Mouse (Mus musculus) heart, adult 2 months (tissue): Measurements from ENCODE around the gene Mcemp1. TPM values are rescaled to one million over a fixed set of nuclear protein-coding genes. Genes with fewer than 3 reads are reported as not detected.

Experiments used
- DNase-seq, 2 experiments: peaks; one replicate each; pipeline ENCODE4 v3.0.0; 2021
- H3K27ac ChIP-seq: fragments of 200-600 bp; 2 replicates; pipeline ENCODE4 v1.8.1; 2022
- H3K27me3 ChIP-seq: fragments of 200-500 bp; 2 replicates; pipeline ENCODE4 v1.6.1; 2012; ENCODE audit warnings: mild to moderate bottlenecking, low read length, inconsistent platforms, mixed read lengths; ENCODE audit not compliant: control insufficient read depth, insufficient read depth
- H3K36me3 ChIP-seq: fragments of 200-500 bp; 2 replicates; pipeline ENCODE4 v1.6.1; 2012; ENCODE audit warnings: low read length, inconsistent platforms; ENCODE audit not compliant: control insufficient read depth, insufficient read depth
- H3K4me1 ChIP-seq: fragments of 200-500 bp; 2 replicates; pipeline ENCODE4 v1.6.1; 2011; ENCODE audit warnings: low read length; ENCODE audit not compliant: control insufficient read depth, insufficient read depth
- H3K4me3 ChIP-seq: fragments of 200-600 bp; 2 replicates; pipeline ENCODE4 v1.8.1; 2022
- H3K79me2 ChIP-seq: fragments of 200-500 bp; replicated peaks from 2 replicates; pipeline ENCODE4 v1.6.1; 2012; ENCODE audit warnings: mild to moderate bottlenecking, inconsistent platforms, low read length, moderate library complexity, mixed read lengths; ENCODE audit not compliant: control insufficient read depth, insufficient read depth
- H3K9ac ChIP-seq: fragments of 200-500 bp; 2 replicates; pipeline ENCODE4 v1.6.1; 2012; ENCODE audit warnings: low read depth, mild to moderate bottlenecking, control low read depth, inconsistent platforms, low read length, mixed read lengths
- CTCF ChIP-seq: fragments of 200-600 bp; IDR thresholded peaks from 2 replicates; pipeline ENCODE4 v1.8.1; 2022; ENCODE audit warnings: antibody characterized with exemption, mild to moderate bottlenecking, moderate library complexity
- EP300 ChIP-seq: fragments of 200-500 bp; IDR thresholded peaks from 2 replicates; pipeline ENCODE4 v1.6.1; 2011; ENCODE audit warnings: low read depth, low read length, control low read depth; ENCODE audit not compliant: insufficient read depth
- POLR2A ChIP-seq: fragments of 200-500 bp; IDR thresholded peaks from 2 replicates; pipeline ENCODE4 v1.6.1; 2011; ENCODE audit warnings: mild to moderate bottlenecking, low read depth, low read length, control low read depth; ENCODE audit not compliant: insufficient read depth
- WGBS: fragments of 180-500 bp; shearing (Covaris S2); methylation state at CpG from one replicate; pipeline ENCODE4 v1.1.7; 2018; 5-methylcytosine and 5-hydroxymethylcytosine counted together
- intact Hi-C: fragments of 180-260 bp; cut with DNase I; formaldehyde crosslinking; loops from one replicate; pipeline ENCODE4 v1.15.1; 2025
- polyA plus RNA-seq: library from polyadenylated mRNA; depleted of rRNA; stranded (reverse); fragments of >200 nt; gene quantifications from 2 replicates; pipeline ENCODE4 v1.2.3, GENCODE M21; 2012
- total RNA-seq, 2 experiments: library from RNA; stranded (reverse); gene quantifications; 2 replicates each; pipeline ENCODE4 v1.2.3; 2021

Mcemp1 gene
- total and polyA plus RNA-seq, 3 experiments = 0.21 to 0.89 (median 0.31) TPM

- no peaks in the 10 kb centered on the region for H3K36me3 ChIP-seq
- peaks cover 1% of the 10 kb centered on the region; the same call in 1 of the 2 replicates for H3K27me3 ChIP-seq
- H3K4me1 ChIP-seq = no peaks in the 10 kb centered on the region
- WGBS = 6% methylated on average over 47 of the region's 47 CpGs
- intact Hi-C loops = no loop called here
- DNase-seq = peak; percentile 58 to 69
- peak within 1 kb of the TSS; percentile 44 for H3K4me3 ChIP-seq
- TF ChIP-seq EP300 = no peak
- TF ChIP-seq CTCF = no peak
- no peak for TF ChIP-seq POLR2A
- H3K9ac ChIP-seq = no peak within 1 kb of the TSS
- H3K79me2 ChIP-seq = no peaks in the 10 kb centered on the region
- no peak within 1 kb of the TSS for H3K27ac ChIP-seq
Measured at GRCm38 (mm10) chr8:3630647-3631477, 34.7 kb upstream of the Mcemp1 start, which contains the start of gene Stxbp2. Gene Stxbp2 (plus strand): TSS chr8:3630955.

DNA sequence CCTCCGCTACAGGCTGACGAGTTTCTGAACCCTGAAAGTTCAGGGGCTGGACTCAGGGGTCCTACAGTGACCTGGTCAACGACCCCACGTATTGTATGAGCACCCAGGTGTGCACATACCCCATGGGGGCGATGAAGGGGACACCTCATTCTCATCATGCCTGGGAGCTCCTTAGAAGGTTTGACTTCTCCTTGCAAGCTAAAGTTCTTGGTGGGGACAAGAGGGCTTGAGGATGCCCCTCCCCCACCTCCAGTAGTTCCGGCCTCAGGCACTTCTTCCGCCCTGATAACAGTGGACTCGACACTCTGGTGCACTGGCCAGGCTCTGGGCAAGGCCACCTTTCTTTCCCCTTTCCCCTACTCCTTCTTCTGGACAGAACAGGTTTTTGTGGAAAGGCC lies 34.1 kb upstream of the Mcemp1 start:
- Histone ChIP-seq H3K9ac (no peak overlapping the region), H3K27ac (no peak overlapping the region), H3K4me3 (peak overlapping the region; percentile 44), H3K79me2 (no peaks in the 10 kb centered on the region), H3K27me3 (peaks cover 1% of the 10 kb centered on the region; the same call in 1 of the 2 replicates), H3K4me1 (no peaks in the 10 kb centered on the region), H3K36me3 (no peaks in the 10 kb centered on the region)
- intact Hi-C loops = no loop called here
- no peak for DNase-seq
- TF ChIP-seq EP300 (no peak), POLR2A (no peak), CTCF (no peak)
- WGBS = 16% methylated on average over 8 of the region's 8 CpGs

DNA sequence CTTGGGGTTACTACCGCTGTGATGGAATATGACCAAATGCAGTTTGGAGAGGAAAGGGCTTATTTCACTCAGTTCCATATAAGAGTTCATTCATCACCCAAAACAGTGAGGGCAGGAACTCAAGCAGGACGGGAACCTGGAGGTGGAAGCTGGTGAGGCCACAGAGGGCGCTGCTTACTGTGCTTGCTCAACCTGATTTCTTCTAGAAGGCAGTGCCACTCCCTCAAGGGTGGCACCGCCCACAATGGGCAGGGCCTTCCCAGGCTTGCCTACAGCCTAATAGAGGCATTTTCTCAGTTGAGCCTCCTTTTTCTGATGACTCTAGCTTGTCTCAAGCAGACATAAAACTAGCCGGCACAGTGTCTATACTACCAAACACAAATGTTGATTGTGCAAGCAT lies 19.8 kb upstream of the Mcemp1 start:
- intact Hi-C loops = no loop called here
- H3K27me3 ChIP-seq = no peaks in the 10 kb centered on the region; the same call in 1 of the 2 replicates
- H3K4me1 ChIP-seq = no peaks in the 10 kb centered on the region
- no peak overlapping the region for H3K9ac ChIP-seq
- no peaks in the 10 kb centered on the region for H3K79me2 ChIP-seq
- WGBS = 16% methylated on average over 5 of the region's 5 CpGs
- H3K36me3 ChIP-seq = no peaks in the 10 kb centered on the region
- no peak for TF ChIP-seq POLR2A
- no peak; the same call in 1 of the 2 replicates for TF ChIP-seq CTCF
- TF ChIP-seq EP300 = no peak
- H3K4me3 ChIP-seq = no peak overlapping the region
- DNase-seq = peak; percentile 28 to 56
- H3K27ac ChIP-seq = no peak overlapping the region

DNA sequence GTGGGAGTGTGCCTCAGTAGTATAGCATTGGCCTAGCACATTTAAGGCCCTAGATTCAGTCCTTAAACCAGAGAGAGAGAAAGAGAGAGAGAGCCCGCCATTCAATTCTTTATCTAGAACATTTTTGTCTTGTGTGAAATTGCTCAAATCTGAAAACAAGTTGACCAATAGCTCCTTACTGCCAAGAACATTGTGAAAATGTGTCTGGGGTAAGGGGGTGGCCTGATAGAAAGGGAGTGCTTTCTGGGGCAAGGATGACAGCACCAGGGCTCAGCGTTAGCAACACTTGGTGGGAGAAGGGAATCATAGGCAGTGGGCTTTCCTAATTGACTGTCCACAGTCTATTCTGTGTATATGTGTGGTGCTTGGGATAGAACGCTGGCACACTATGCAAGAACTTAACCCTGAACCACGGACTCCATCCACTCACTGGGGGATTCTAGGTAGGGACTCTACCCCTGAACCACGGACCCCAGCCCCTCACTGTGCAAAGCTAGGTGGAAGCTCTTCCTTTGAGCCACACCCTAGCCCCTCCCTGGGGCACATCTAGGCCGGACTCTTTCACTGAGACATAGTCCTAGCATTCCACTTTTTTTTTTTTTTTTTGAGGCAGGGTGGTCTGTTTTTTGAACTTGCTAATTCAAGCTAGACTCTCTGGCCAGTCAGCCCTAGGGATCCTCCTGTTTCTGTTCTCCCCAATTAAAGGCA lies 18.6 kb upstream of the Mcemp1 start:
- Histone ChIP-seq H3K27me3 (no peaks in the 10 kb centered on the region; the same call in 1 of the 2 replicates), H3K79me2 (no peaks in the 10 kb centered on the region), H3K9ac (no peak overlapping the region), H3K4me1 (no peaks in the 10 kb centered on the region), H3K27ac (no peak overlapping the region), H3K4me3 (no peak overlapping the region), H3K36me3 (no peaks in the 10 kb centered on the region)
- no peak for DNase-seq
- TF ChIP-seq POLR2A (no peak), EP300 (no peak), CTCF (no peak)
- intact Hi-C loops = no loop called here
- WGBS = 79% methylated on average over 6 of the region's 6 CpGs

DNA sequence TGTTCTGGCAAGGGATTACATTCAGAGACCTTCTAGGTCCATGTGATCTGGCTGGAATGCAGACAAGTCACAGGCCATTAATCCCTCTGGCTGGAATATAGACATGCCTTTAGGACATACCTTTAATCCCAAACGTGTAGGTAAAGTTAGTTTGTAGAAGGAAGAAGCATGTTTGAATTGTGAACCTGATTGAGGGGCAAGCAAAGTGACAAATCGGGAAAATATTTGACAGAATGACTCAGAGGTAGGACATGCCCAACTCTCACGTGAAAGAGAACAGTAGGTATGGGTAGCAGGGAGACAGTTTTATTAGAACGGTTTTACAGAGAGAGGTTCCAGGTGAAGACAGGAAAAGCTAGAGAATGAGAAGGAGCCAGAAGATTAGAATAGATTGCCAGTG lies 18.0 kb upstream of the Mcemp1 start:
- Histone ChIP-seq H3K4me3 (no peak overlapping the region), H3K9ac (no peak overlapping the region), H3K27ac (no peak overlapping the region), H3K79me2 (no peaks in the 10 kb centered on the region), H3K27me3 (no peaks in the 10 kb centered on the region; the same call in 1 of the 2 replicates), H3K4me1 (no peaks in the 10 kb centered on the region), H3K36me3 (no peaks in the 10 kb centered on the region)
- DNase-seq = no peak
- WGBS = 67% methylated on average over 4 of the region's 4 CpGs
- intact Hi-C loops = no loop called here
- no peak for TF ChIP-seq EP300
- no peak for TF ChIP-seq POLR2A
- no peak for TF ChIP-seq CTCF

- no peaks in the 10 kb centered on the region for H3K4me1 ChIP-seq
- H3K27ac ChIP-seq = no peak overlapping the region
- 56% methylated on average over 2 of the region's 2 CpGs for WGBS
- TF ChIP-seq POLR2A (no peak), EP300 (no peak), CTCF (no peak)
- no peaks in the 10 kb centered on the region for H3K79me2 ChIP-seq
- no peaks in the 10 kb centered on the region for H3K36me3 ChIP-seq
- no peak for DNase-seq
- no peaks in the 10 kb centered on the region; the same call in 1 of the 2 replicates for H3K27me3 ChIP-seq
- no peak overlapping the region for H3K4me3 ChIP-seq
- intact Hi-C loops = no loop called here
- H3K9ac ChIP-seq = no peak overlapping the region
Measured at GRCm38 (mm10) chr8:3648268-3648667, 17.3 kb upstream of the Mcemp1 start.
